Mouse (Mus musculus) hindbrain, embryonic 12.5 days (tissue): ENCODE measurements around the gene Xlr3c. TPM values are rescaled to one million over a fixed set of nuclear protein-coding genes. Genes with fewer than 3 reads are reported as not detected.

ENCODE experiments used
- polyA plus RNA-seq: library from polyadenylated mRNA; unstranded; fragments of >200 nt; fragmentation: Nextera tagmentation; extraction: Ambion mirVana; gene quantifications from 2 replicates; pipeline ENCODE4 v1.2.1, GENCODE M21; 2016

The Xlr3c gene
- polyA plus RNA-seq, 1 experiment from 2014 or later, result 0.43 TPM

Other genes starting within 250 kb of the Xlr3c start
- gene Pnma5, start 228.3 kb downstream of the Xlr3c start, polyA plus RNA-seq, result 0.09 TPM in 1 of 2 replicates, not detected in the other
- 1.1 TPM in 2 replicates for gene Pnma3, start 200.6 kb downstream of the Xlr3c start, polyA plus RNA-seq
- 0.97 and 1.0 TPM in 2 replicates for gene Xlr4a, start 182.9 kb downstream of the Xlr3c start, polyA plus RNA-seq
- 4.2 and 6.4 TPM in 2 replicates for gene Xlr3a, start 168.3 kb downstream of the Xlr3c start, polyA plus RNA-seq
- 0.45 TPM in 1 of 2 replicates, not detected in the other for gene Gm14685, start 148.3 kb downstream of the Xlr3c start, polyA plus RNA-seq
- gene Xlr5b, start 116.6 kb downstream of the Xlr3c start, polyA plus RNA-seq, result not detected in 2 replicates
- 0.15 and 0.51 TPM in 2 replicates for gene DXBay18, start 115.9 kb downstream of the Xlr3c start, polyA plus RNA-seq
- not detected in 2 replicates for gene Spin2d, start 88.4 kb downstream of the Xlr3c start, polyA plus RNA-seq
- 18.8 and 20.3 TPM in 2 replicates for gene Xlr3b, start 73.2 kb downstream of the Xlr3c start, polyA plus RNA-seq
- 0.63 and 1.2 TPM in 2 replicates for gene Xlr4b, start 51.1 kb downstream of the Xlr3c start, polyA plus RNA-seq
- 25.0 and 26.1 TPM in 2 replicates for gene F8a, start 37.1 kb downstream of the Xlr3c start, polyA plus RNA-seq
- 0.81 TPM in 1 of 2 replicates, not detected in the other for gene Xlr4c, start 22.3 kb downstream of the Xlr3c start, polyA plus RNA-seq
- gene Xlr5a, start 27.6 kb upstream of the Xlr3c start, polyA plus RNA-seq, result not detected in 2 replicates
- not detected in 2 replicates for gene Xlr5c, start 27.6 kb upstream of the Xlr3c start, polyA plus RNA-seq
- gene Gm45015, start 71.5 kb upstream of the Xlr3c start, polyA plus RNA-seq, result not detected in 2 replicates
- gene Zfp275, start 77.2 kb upstream of the Xlr3c start, polyA plus RNA-seq, result 19.0 and 20.7 TPM in 2 replicates
- gene Gm18336, start 133.3 kb upstream of the Xlr3c start, polyA plus RNA-seq, result not detected in 2 replicates
- gene Zfp92, start 145.7 kb upstream of the Xlr3c start, polyA plus RNA-seq, result 0.14 and 0.23 TPM in 2 replicates
- gene Trex2, start 170.0 kb upstream of the Xlr3c start, polyA plus RNA-seq, result not detected in 2 replicates
- gene Haus7, start 193.7 kb upstream of the Xlr3c start, polyA plus RNA-seq, result 65.1 and 69.3 TPM in 2 replicates
- gene Bgn, start 218.2 kb upstream of the Xlr3c start, polyA plus RNA-seq, result 43.9 and 49.2 TPM in 2 replicates
- 1.6 and 1.7 TPM in 2 replicates for gene Atp2b3, start 237.7 kb upstream of the Xlr3c start, polyA plus RNA-seq